Mouse (Mus musculus): ENCODE data around the gene Ccr1. TPM values are rescaled to one million over a fixed set of nuclear protein-coding genes. Genes with fewer than 3 reads are reported as not detected.
A peak's percentile ranks its signal among the peaks of the same experiment; 100 is the strongest.

Ccr1 gene
- total and polyA plus RNA-seq, 3 experiments = 1.6 to 4.9 (median 1.6) TPM

DNA sequence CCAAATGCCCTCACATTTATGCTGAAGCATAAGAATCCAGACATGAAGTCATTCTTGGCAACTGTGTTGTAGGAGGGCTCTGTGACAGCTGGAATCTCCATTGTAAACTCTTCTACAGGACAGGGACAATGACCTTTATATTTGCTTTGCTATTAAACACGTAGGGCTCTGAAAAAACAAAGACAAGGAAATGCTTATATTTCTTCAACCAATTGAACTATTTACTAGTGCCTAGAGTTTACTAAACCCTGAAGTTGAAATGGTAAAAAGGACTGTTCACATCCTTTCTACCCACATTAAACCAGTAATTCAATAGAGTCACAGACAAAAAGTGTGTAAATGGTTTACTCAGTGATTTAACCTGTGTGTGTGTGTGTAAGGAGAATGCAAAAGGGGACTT, 9.8 kb upstream of the Ccr1 start, which contains the start of gene Ccr1l1:
Ccr1l1 (minus strand) TSS at position 101 of the 400 bp plus-strand sequence.
- in situ Hi-C loops (cut with MboI; ENCODE audit: low pct_ligation_motif_present, low pct_unique_long_range_greater_than_20kb, low sequenced_read_pairs) = no loop called here
- no peaks in the 10 kb centered on the region for H3K27me3 ChIP-seq (replicated peaks)
- H3K36me3 ChIP-seq (replicated peaks in 1 of 2; ENCODE audit: control insufficient read depth in 1 of 2, insufficient read depth in 1 of 2, low read length in 1 of 2) = no peaks in the 10 kb centered on the region
- no peak for TF ChIP-seq RAD21 (IDR thresholded peaks at IDR 0.05; ENCODE audit: low read depth, low read length)
- TF ChIP-seq PAX5 (IDR thresholded peaks at IDR 0.05; ENCODE audit: low read length) = no peak
- no peak for TF ChIP-seq MXI1 (IDR thresholded peaks at IDR 0.05; ENCODE audit: low read depth, low read length)
- no peak for TF ChIP-seq NRF1 (IDR thresholded peaks at IDR 0.05; ENCODE audit: low read depth, low read length)
- TF ChIP-seq ELF1 (IDR thresholded peaks at IDR 0.05; ENCODE audit: low read depth, low read length) = no peak
- no peak for TF ChIP-seq RCOR1 (conservative IDR thresholded peaks at IDR 0.05; ENCODE audit: low read depth, low read length)
- no peak for TF ChIP-seq USF2 (conservative IDR thresholded peaks at IDR 0.05; ENCODE audit: low read depth, low read length)
- TF ChIP-seq MEF2A (IDR thresholded peaks at IDR 0.05; ENCODE audit: borderline replicate concordance, low read depth, low read length) = no peak
- TF ChIP-seq ZC3H11A (IDR thresholded peaks at IDR 0.05; ENCODE audit: low read depth, low read length) = no peak
- TF ChIP-seq MAFK (IDR thresholded peaks at IDR 0.05; ENCODE audit: insufficient replicate concordance, low read length) = no peak
- no peak within 1 kb of the TSS for H3K4me3 ChIP-seq (replicated peaks in 1 of 3; ENCODE audit: low read depth in 2 of 3, low read length in 2 of 3, poor library complexity in 1 of 3)
- H3K79me2 ChIP-seq (replicated peaks; ENCODE audit: control insufficient read depth, extremely low read depth, insufficient read depth, poor library complexity, severe bottlenecking) = no peaks in the 10 kb centered on the region
- no peak within 1 kb of the TSS for H3K4me2 ChIP-seq (ENCODE audit: insufficient read depth, low read depth, poor library complexity, severe bottlenecking)
- dilution Hi-C loops (cut with MboI; ENCODE audit: extremely low pct_ligation_motif_present, extremely low pct_unique_long_range_greater_than_20kb, low sequenced_read_pairs) = no loop called here
- no peaks in the 10 kb centered on the region for H3K9me3 ChIP-seq (replicated peaks; ENCODE audit: low read length)
- DNase-seq (ENCODE audit: extremely low read depth) = no peak
- H3K4me1 ChIP-seq (ENCODE audit: control insufficient read depth in 1 of 2, insufficient read depth in 2 of 2) = peaks cover 18 to 50% of the 10 kb centered on the region in 2 experiments
- no peak within 1 kb of the TSS for H3K27ac ChIP-seq (ENCODE audit: insufficient read depth, low read depth)
- no peak within 1 kb of the TSS for H3K9ac ChIP-seq (ENCODE audit: insufficient read depth, low read depth)

DNA sequence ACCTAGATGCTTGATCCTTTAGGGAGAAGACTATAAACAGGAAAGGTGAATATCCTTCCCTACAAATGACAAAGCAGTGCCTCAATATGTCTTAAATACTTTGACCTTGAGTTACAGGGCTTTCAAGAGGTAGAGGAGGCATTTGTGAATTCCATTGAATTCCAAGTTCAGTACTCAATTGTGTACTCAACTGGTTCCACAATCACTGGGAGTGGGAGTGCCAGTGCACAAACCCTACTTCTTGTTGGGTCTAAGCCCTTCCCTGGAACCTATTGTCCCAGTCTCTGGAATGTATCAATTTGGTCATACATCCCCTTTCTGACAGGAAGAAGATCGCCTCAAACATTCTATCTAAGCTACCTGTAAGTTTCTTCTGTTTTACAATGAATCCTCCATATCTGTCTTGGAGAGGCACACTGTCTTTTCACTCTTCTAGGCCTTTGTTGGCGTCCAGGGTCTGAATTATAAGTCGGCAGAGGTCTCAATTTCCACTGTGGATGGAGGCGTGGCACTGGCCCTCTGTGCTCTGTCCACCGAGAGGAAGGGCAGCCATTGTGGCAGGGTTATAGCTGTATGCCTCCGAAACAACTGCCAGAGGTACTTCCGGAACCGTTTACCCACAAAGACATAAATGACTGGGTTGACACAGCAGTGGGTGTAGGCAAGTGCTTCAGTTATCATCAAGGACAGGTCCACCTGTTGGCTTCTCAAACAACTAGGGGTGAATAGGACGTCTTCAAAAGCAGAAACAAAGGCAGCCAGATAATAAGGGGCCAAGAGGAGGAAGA, 8.6 kb upstream of the Ccr1 start:
- Histone ChIP-seq H3K4me2 (ENCODE audit: insufficient read depth, low read depth, poor library complexity, severe bottlenecking) (peak overlapping the region; percentile 16; the same call in 1 of the 2 replicates), H3K36me3 (replicated peaks in 1 of 2; ENCODE audit: control insufficient read depth in 1 of 2, insufficient read depth in 1 of 2, low read length in 1 of 2) (no peaks in the 10 kb centered on the region), H3K4me1 (ENCODE audit: control insufficient read depth in 1 of 2, insufficient read depth in 2 of 2) (peaks cover 18 to 50% of the 10 kb centered on the region in 2 experiments), H3K79me2 (replicated peaks; ENCODE audit: control insufficient read depth, extremely low read depth, insufficient read depth, poor library complexity, severe bottlenecking) (no peaks in the 10 kb centered on the region), H3K9ac (ENCODE audit: insufficient read depth, low read depth) (no peak overlapping the region), H3K27me3 (replicated peaks) (no peaks in the 10 kb centered on the region), H3K4me3 (replicated peaks in 1 of 3; ENCODE audit: low read depth in 2 of 3, low read length in 2 of 3, poor library complexity in 1 of 3) (no peak overlapping the region), H3K9me3 (replicated peaks; ENCODE audit: low read length) (no peaks in the 10 kb centered on the region), H3K27ac (ENCODE audit: insufficient read depth, low read depth) (no peak overlapping the region)
- in situ Hi-C loops (cut with MboI; ENCODE audit: low pct_ligation_motif_present, low pct_unique_long_range_greater_than_20kb, low sequenced_read_pairs) (no loop called here), dilution Hi-C loops (cut with MboI; ENCODE audit: extremely low pct_ligation_motif_present, extremely low pct_unique_long_range_greater_than_20kb, low sequenced_read_pairs) (no loop called here)
- DNase-seq (ENCODE audit: extremely low read depth) = no peak
- TF ChIP-seq ZMIZ1 (IDR thresholded peaks at IDR 0.05; ENCODE audit: low read depth, low read length) (no peak), UBTF (IDR thresholded peaks at IDR 0.05; ENCODE audit: low read depth, low read length) (no peak), TCF12 (IDR thresholded peaks at IDR 0.05; ENCODE audit: low read depth, low read length) (peak; percentile 74), PAX5 (IDR thresholded peaks at IDR 0.05; ENCODE audit: low read length) (no peak), MXI1 (IDR thresholded peaks at IDR 0.05; ENCODE audit: low read depth, low read length) (no peak), MEF2A (IDR thresholded peaks at IDR 0.05; ENCODE audit: borderline replicate concordance, low read depth, low read length) (no peak), HCFC1 (IDR thresholded peaks at IDR 0.05; ENCODE audit: low read depth, low read length) (no peak), TBP (conservative IDR thresholded peaks at IDR 0.05; ENCODE audit: low read depth, low read length) (0 out of 2 replicates have a peak, but pooled peaks have one; percentile 34), EP300 (IDR thresholded peaks at IDR 0.05; ENCODE audit: low read length) (peak; percentile 69), RAD21 (IDR thresholded peaks at IDR 0.05; ENCODE audit: low read depth, low read length) (no peak), SIN3A (IDR thresholded peaks at IDR 0.05; ENCODE audit: low read length) (no peak), BHLHE40 (IDR thresholded peaks at IDR 0.05; ENCODE audit: low read depth, low read length) (no peak), NELFE (IDR thresholded peaks at IDR 0.05; ENCODE audit: low read depth, low read length) (no peak), ZNF384 (IDR thresholded peaks at IDR 0.05; ENCODE audit: low read depth, low read length) (no peak), ZC3H11A (IDR thresholded peaks at IDR 0.05; ENCODE audit: low read depth, low read length) (no peak), MAFK (IDR thresholded peaks at IDR 0.05; ENCODE audit: insufficient replicate concordance, low read length) (no peak), POLR2A (IDR thresholded peaks at IDR 0.05; ENCODE audit: low read depth, low read length) (peak; percentile 44), MAX (IDR thresholded peaks at IDR 0.05; ENCODE audit: low read length) (no peak), GABPA (IDR thresholded peaks at IDR 0.05; ENCODE audit: insufficient replicate concordance, low read depth, low read length) (no peak), E2F4 (IDR thresholded peaks at IDR 0.05; ENCODE audit: insufficient replicate concordance, low read depth, low read length) (no peak), ETS1 (conservative IDR thresholded peaks at IDR 0.05; ENCODE audit: low read depth, low read length) (0 out of 2 replicates have a peak, but pooled peaks have one; percentile 8), JUND (conservative IDR thresholded peaks at IDR 0.05; ENCODE audit: low read depth, low read length) (peak; percentile 68), MYC (IDR thresholded peaks at IDR 0.05; ENCODE audit: low read depth, low read length) (no peak), NRF1 (IDR thresholded peaks at IDR 0.05; ENCODE audit: low read depth, low read length) (no peak), ZKSCAN1 (IDR thresholded peaks at IDR 0.05; ENCODE audit: borderline replicate concordance, low read depth, low read length) (no peak), IRF4 (IDR thresholded peaks at IDR 0.05; ENCODE audit: low read depth, low read length) (peak; percentile 79), JUN (IDR thresholded peaks at IDR 0.05; ENCODE audit: insufficient read depth, low read depth, low read length) (peak; percentile 27; the same call in 1 of the 2 replicates)
